Mouse (Mus musculus): ENCODE measurements at regions not wholly inside any gene's neighbourhood (a gene's known extent, or its start where the extent isn't known, plus 50 kb on each side); places are given as distances from the start of the nearest gene placed in this dataset.

DNA sequence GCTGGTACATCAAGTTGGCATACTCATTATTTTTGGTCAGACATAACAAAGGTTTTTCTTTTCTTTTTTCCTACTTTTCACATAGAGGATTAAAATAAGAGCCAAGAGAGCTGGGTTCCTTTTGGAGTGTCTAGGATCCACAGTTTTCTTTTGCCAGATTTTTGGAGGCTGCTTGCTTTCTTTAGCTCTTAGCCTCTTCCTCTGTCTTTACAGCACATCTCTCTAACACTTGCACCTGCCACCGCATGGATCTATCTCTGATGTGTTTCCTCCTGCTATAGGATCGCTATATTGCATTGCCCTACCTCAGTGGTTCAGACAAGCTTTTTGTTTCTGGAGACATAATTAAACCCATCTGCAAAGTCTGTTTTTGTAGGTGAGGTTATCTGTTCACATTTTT lies 339.9 kb downstream of the Rpl10l start:
- DNase-seq (ENCODE audit: low read depth, low spot score), result no peak
- ChIA-PET POLR2A (no interaction called here), CTCF (interaction anchor here (1.2 kb wide), 1 partner anchor 10 kb away, joined by 3 read pairs; no protein-coding TSS in a partner anchor)
- in situ Hi-C loops (cut with MboI; ENCODE audit: low pct_unique_long_range_greater_than_20kb), result no loop called here
- peaks cover 2% of the 10 kb centered on the region for H3K27me3 ChIP-seq
- no peak for TF ChIP-seq CTCF (IDR thresholded peaks at IDR 0.05)
- ATAC-seq, result no peak

DNA sequence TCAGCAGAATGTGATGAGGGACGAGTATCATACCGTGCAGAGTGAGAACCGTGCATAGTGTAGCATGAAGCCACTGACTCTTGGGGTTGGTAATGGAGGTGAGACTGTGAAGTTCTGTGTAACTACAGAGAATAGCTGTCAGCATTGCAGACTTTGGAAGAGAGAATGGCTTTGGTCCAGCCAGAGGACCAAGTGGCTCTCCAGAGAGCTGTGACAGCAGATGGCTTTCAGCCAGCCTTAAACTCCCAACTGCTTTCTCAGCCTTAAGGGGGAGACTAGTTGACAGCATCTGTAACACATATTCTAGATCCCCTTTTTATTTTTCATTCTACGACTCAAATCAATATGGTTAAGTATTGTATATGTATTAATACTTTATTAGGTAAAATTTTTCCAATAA lies 342.0 kb downstream of the Rpl10l start:
- CTCF ChIA-PET, result no interaction called here
- no peak for DNase-seq (ENCODE audit: low read depth, low spot score)
- POLR2A ChIA-PET, result no interaction called here
- no peak for TF ChIP-seq CTCF (IDR thresholded peaks at IDR 0.05)
- peaks cover 2% of the 10 kb centered on the region for H3K27me3 ChIP-seq
- no peak for ATAC-seq
- in situ Hi-C loops (cut with MboI; ENCODE audit: low pct_unique_long_range_greater_than_20kb), result no loop called here

- TF ChIP-seq CTCF (IDR thresholded peaks at IDR 0.05), result no peak
- DNase-seq (ENCODE audit: low read depth, low spot score), result no peak
- peaks cover 12% of the 10 kb centered on the region for H3K27me3 ChIP-seq
- CTCF ChIA-PET, result no interaction called here
- no peak for ATAC-seq
- POLR2A ChIA-PET, result interaction anchor here (0.5 kb wide), 1 partner anchor 507 kb away, joined by 11 read pairs; no protein-coding TSS in a partner anchor
- in situ Hi-C loops (cut with MboI; ENCODE audit: low pct_unique_long_range_greater_than_20kb), result no loop called here
Observed at GRCm38 (mm10) chr12:65931848-65932247, 352.4 kb downstream of the Rpl10l start.

GRCm38 (mm10) chr12:65929718-65930377 lies 354.4 kb downstream of the Rpl10l start:
- ATAC-seq (no peak), DNase-seq (ENCODE audit: low read depth, low spot score) (no peak)
- no peak for TF ChIP-seq CTCF (IDR thresholded peaks at IDR 0.05)
- H3K27me3 ChIP-seq, result peaks cover 12% of the 10 kb centered on the region
- CTCF ChIA-PET, result no interaction called here
- POLR2A ChIA-PET, result no interaction called here
- in situ Hi-C loops (cut with MboI; ENCODE audit: low pct_unique_long_range_greater_than_20kb), result no loop called here

Data from Patski (cell line).